Mouse (Mus musculus) lung, postnatal 4 days (tissue): Measurements from ENCODE around the gene Celsr1.

ENCODE experiments used
- DNase-seq, 2 experiments: peaks; one replicate each; pipeline ENCODE4 v3.0.0; 2021

Gene Celsr1

GRCm38 (mm10) chr15:86033191-86033841, at the start of gene Celsr1:
TSS of gene Celsr1 (minus strand) at chr15:86033777.
- DNase-seq, result peak; percentile 39 to 59

GRCm38 (mm10) chr15:86083261-86083741, 49.7 kb upstream of the Celsr1 start:
- DNase-seq, result no peak

GRCm38 (mm10) chr15:86082551-86082961, 49.0 kb upstream of the Celsr1 start:
- DNase-seq, result no peak

GRCm38 (mm10) chr15:86081654-86082053, 48.1 kb upstream of the Celsr1 start:
- DNase-seq, result no peak

GRCm38 (mm10) chr15:86080408-86080807, 46.8 kb upstream of the Celsr1 start:
- DNase-seq, result no peak

- no peak for DNase-seq
These were observed 46.3 kb upstream of the Celsr1 start for GRCm38 (mm10) chr15:86079876-86080275.

GRCm38 (mm10) chr15:86079467-86079866, 45.9 kb upstream of the Celsr1 start:
- peak in 1 of 2 experiments; percentile 54 for DNase-seq

- no peak for DNase-seq
These were observed 45.1 kb upstream of the Celsr1 start for GRCm38 (mm10) chr15:86078481-86079216.

- no peak for DNase-seq
These were observed 44.4 kb upstream of the Celsr1 start for GRCm38 (mm10) chr15:86077934-86078333.

- DNase-seq, result no peak
These were observed 42.8 kb upstream of the Celsr1 start for GRCm38 (mm10) chr15:86076378-86076777.

- no peak for DNase-seq
These were observed 42.4 kb upstream of the Celsr1 start for GRCm38 (mm10) chr15:86076048-86076315.

GRCm38 (mm10) chr15:86075305-86076047, 41.9 kb upstream of the Celsr1 start:
- DNase-seq, result no peak

GRCm38 (mm10) chr15:86074171-86074937, 40.8 kb upstream of the Celsr1 start:
- peak in 1 of 2 experiments; percentile 74 for DNase-seq

GRCm38 (mm10) chr15:86071166-86071565, 37.6 kb upstream of the Celsr1 start:
- no peak for DNase-seq

- no peak for DNase-seq
These were observed 36.8 kb upstream of the Celsr1 start for GRCm38 (mm10) chr15:86070368-86070767.

- DNase-seq, result peak; percentile 60
These were observed 35.6 kb upstream of the Celsr1 start for GRCm38 (mm10) chr15:86069011-86069791.

GRCm38 (mm10) chr15:86067941-86068495, 34.4 kb upstream of the Celsr1 start:
- peak in 1 of 2 experiments; percentile 62 for DNase-seq

GRCm38 (mm10) chr15:86067581-86067910, 34.0 kb upstream of the Celsr1 start:
- DNase-seq, result peak; percentile 74 to 83

GRCm38 (mm10) chr15:86066836-86067580, 33.4 kb upstream of the Celsr1 start:
- peak in 1 of 2 experiments; percentile 62 for DNase-seq

- no peak for DNase-seq
These were observed 31.8 kb upstream of the Celsr1 start for GRCm38 (mm10) chr15:86065367-86065766.

GRCm38 (mm10) chr15:86064850-86065229, 31.3 kb upstream of the Celsr1 start:
- DNase-seq, result no peak
